Mouse (Mus musculus): ENCODE measurements around the gene A930018P22Rik. TPM values are rescaled to one million over a fixed set of nuclear protein-coding genes. Genes with fewer than 3 reads are reported as not detected.

The A930018P22Rik gene
- total and polyA plus RNA-seq, 3 experiments, result not detected

GRCm38 (mm10) chr2:104098529-104099230, 23.9 kb upstream of the A930018P22Rik start:
- H3K4me2 ChIP-seq (ENCODE audit: insufficient read depth, low read depth, poor library complexity, severe bottlenecking), result no peak overlapping the region
- no peaks in the 10 kb centered on the region for H3K36me3 ChIP-seq (replicated peaks in 1 of 2; ENCODE audit: control insufficient read depth in 1 of 2, insufficient read depth in 1 of 2, low read length in 1 of 2)
- H3K27me3 ChIP-seq (replicated peaks), result no peaks in the 10 kb centered on the region
- in situ Hi-C loops (cut with MboI; ENCODE audit: low pct_ligation_motif_present, low pct_unique_long_range_greater_than_20kb, low sequenced_read_pairs), result no loop called here
- no peaks in the 10 kb centered on the region for H3K79me2 ChIP-seq (replicated peaks; ENCODE audit: control insufficient read depth, extremely low read depth, insufficient read depth, poor library complexity, severe bottlenecking)
- H3K4me1 ChIP-seq (ENCODE audit: control insufficient read depth in 1 of 2, insufficient read depth in 2 of 2), result peaks cover 0 to 9% of the 10 kb centered on the region in 2 experiments; a peak in 2 of 4 replicates
- H3K9ac ChIP-seq (ENCODE audit: insufficient read depth, low read depth), result no peak overlapping the region
- H3K27ac ChIP-seq (ENCODE audit: insufficient read depth, low read depth), result no peak overlapping the region
- no peak for DNase-seq (ENCODE audit: extremely low read depth)
- H3K4me3 ChIP-seq (replicated peaks in 1 of 3; ENCODE audit: low read depth in 2 of 3, low read length in 2 of 3, poor library complexity in 1 of 3), result no peak overlapping the region
- dilution Hi-C loops (cut with MboI; ENCODE audit: extremely low pct_ligation_motif_present, extremely low pct_unique_long_range_greater_than_20kb, low sequenced_read_pairs), result no loop called here
- H3K9me3 ChIP-seq (replicated peaks; ENCODE audit: low read length), result no peaks in the 10 kb centered on the region
- TF ChIP-seq TCF12 (IDR thresholded peaks at IDR 0.05; ENCODE audit: low read depth, low read length) (no peak), CHD1 (IDR thresholded peaks at IDR 0.05; ENCODE audit: low read depth, low read length) (no peak), IRF4 (IDR thresholded peaks at IDR 0.05; ENCODE audit: low read depth, low read length) (no peak), TBP (conservative IDR thresholded peaks at IDR 0.05; ENCODE audit: low read depth, low read length) (no peak), MXI1 (IDR thresholded peaks at IDR 0.05; ENCODE audit: low read depth, low read length) (no peak), RCOR1 (conservative IDR thresholded peaks at IDR 0.05; ENCODE audit: low read depth, low read length) (no peak), GABPA (IDR thresholded peaks at IDR 0.05; ENCODE audit: insufficient replicate concordance, low read depth, low read length) (no peak), NELFE (IDR thresholded peaks at IDR 0.05; ENCODE audit: low read depth, low read length) (no peak), USF1 (IDR thresholded peaks at IDR 0.05; ENCODE audit: low read depth, low read length) (no peak), SMC3 (IDR thresholded peaks at IDR 0.05; ENCODE audit: low read depth, low read length) (no peak), MYC (IDR thresholded peaks at IDR 0.05; ENCODE audit: low read depth, low read length) (no peak), POLR2AphosphoS2 (IDR thresholded peaks at IDR 0.05; ENCODE audit: low read depth, low read length) (no peak), KAT2A (IDR thresholded peaks at IDR 0.05; ENCODE audit: insufficient replicate concordance, low read length) (no peak), ELF1 (IDR thresholded peaks at IDR 0.05; ENCODE audit: low read depth, low read length) (no peak), USF2 (conservative IDR thresholded peaks at IDR 0.05; ENCODE audit: low read depth, low read length) (no peak), EP300 (IDR thresholded peaks at IDR 0.05; ENCODE audit: low read length) (no peak), ZKSCAN1 (IDR thresholded peaks at IDR 0.05; ENCODE audit: borderline replicate concordance, low read depth, low read length) (no peak), POLR2A (IDR thresholded peaks at IDR 0.05; ENCODE audit: low read depth, low read length) (no peak)

GRCm38 (mm10) chr2:104099231-104099585, 23.4 kb upstream of the A930018P22Rik start:
- no peak for DNase-seq (ENCODE audit: extremely low read depth)
- H3K27ac ChIP-seq (ENCODE audit: insufficient read depth, low read depth), result no peak overlapping the region
- dilution Hi-C loops (cut with MboI; ENCODE audit: extremely low pct_ligation_motif_present, extremely low pct_unique_long_range_greater_than_20kb, low sequenced_read_pairs) (no loop called here), in situ Hi-C loops (cut with MboI; ENCODE audit: low pct_ligation_motif_present, low pct_unique_long_range_greater_than_20kb, low sequenced_read_pairs) (no loop called here)
- H3K27me3 ChIP-seq (replicated peaks), result no peaks in the 10 kb centered on the region
- TF ChIP-seq MAX (IDR thresholded peaks at IDR 0.05; ENCODE audit: low read length) (no peak), USF1 (IDR thresholded peaks at IDR 0.05; ENCODE audit: low read depth, low read length) (no peak), TBP (conservative IDR thresholded peaks at IDR 0.05; ENCODE audit: low read depth, low read length) (no peak), TCF12 (IDR thresholded peaks at IDR 0.05; ENCODE audit: low read depth, low read length) (no peak), POLR2AphosphoS2 (IDR thresholded peaks at IDR 0.05; ENCODE audit: low read depth, low read length) (no peak), ZNF384 (IDR thresholded peaks at IDR 0.05; ENCODE audit: low read depth, low read length) (no peak), RCOR1 (conservative IDR thresholded peaks at IDR 0.05; ENCODE audit: low read depth, low read length) (no peak), NELFE (IDR thresholded peaks at IDR 0.05; ENCODE audit: low read depth, low read length) (no peak), MXI1 (IDR thresholded peaks at IDR 0.05; ENCODE audit: low read depth, low read length) (no peak), IRF4 (IDR thresholded peaks at IDR 0.05; ENCODE audit: low read depth, low read length) (no peak), MAZ (IDR thresholded peaks at IDR 0.05; ENCODE audit: low read depth, low read length) (no peak), RAD21 (IDR thresholded peaks at IDR 0.05; ENCODE audit: low read depth, low read length) (no peak), MEF2A (IDR thresholded peaks at IDR 0.05; ENCODE audit: borderline replicate concordance, low read depth, low read length) (no peak), ZKSCAN1 (IDR thresholded peaks at IDR 0.05; ENCODE audit: borderline replicate concordance, low read depth, low read length) (no peak), HCFC1 (IDR thresholded peaks at IDR 0.05; ENCODE audit: low read depth, low read length) (no peak), BHLHE40 (IDR thresholded peaks at IDR 0.05; ENCODE audit: low read depth, low read length) (no peak), ETS1 (conservative IDR thresholded peaks at IDR 0.05; ENCODE audit: low read depth, low read length) (no peak), JUN (IDR thresholded peaks at IDR 0.05; ENCODE audit: insufficient read depth, low read depth, low read length) (no peak), CHD1 (IDR thresholded peaks at IDR 0.05; ENCODE audit: low read depth, low read length) (no peak)
- no peaks in the 10 kb centered on the region for H3K36me3 ChIP-seq (replicated peaks in 1 of 2; ENCODE audit: control insufficient read depth in 1 of 2, insufficient read depth in 1 of 2, low read length in 1 of 2)
- H3K9ac ChIP-seq (ENCODE audit: insufficient read depth, low read depth), result no peak overlapping the region
- H3K9me3 ChIP-seq (replicated peaks; ENCODE audit: low read length), result no peaks in the 10 kb centered on the region
- H3K79me2 ChIP-seq (replicated peaks; ENCODE audit: control insufficient read depth, extremely low read depth, insufficient read depth, poor library complexity, severe bottlenecking), result no peaks in the 10 kb centered on the region
- peaks cover 0 to 9% of the 10 kb centered on the region in 2 experiments; a peak in 2 of 4 replicates for H3K4me1 ChIP-seq (ENCODE audit: control insufficient read depth in 1 of 2, insufficient read depth in 2 of 2)
- H3K4me3 ChIP-seq (replicated peaks in 1 of 3; ENCODE audit: low read depth in 2 of 3, low read length in 2 of 3, poor library complexity in 1 of 3), result no peak overlapping the region
- no peak overlapping the region for H3K4me2 ChIP-seq (ENCODE audit: insufficient read depth, low read depth, poor library complexity, severe bottlenecking)
